Comparison of ENCODE assay signal across 27 mouse cellular contexts in the genomic region with DNA sequence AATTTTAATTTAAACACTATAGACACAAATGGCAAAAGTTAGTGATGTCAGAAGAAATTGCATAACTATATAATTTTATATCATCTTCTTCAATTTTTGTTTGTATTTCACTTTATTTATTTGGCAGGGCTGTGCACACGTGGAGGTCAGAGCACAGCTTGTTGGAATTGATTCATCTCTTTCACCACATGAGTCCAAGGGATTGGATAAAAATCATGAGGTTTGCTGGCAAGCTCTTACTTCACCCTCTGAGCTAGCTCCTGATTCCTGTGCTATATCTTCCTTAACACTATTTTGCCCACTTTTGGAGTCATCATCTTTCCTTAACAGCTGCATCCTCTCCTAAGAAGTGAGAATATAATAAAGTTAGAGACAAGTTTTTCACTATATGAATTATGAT. TPM values are rescaled to one million over a fixed set of nuclear protein-coding genes. Genes with fewer than 3 reads are reported as not detected.
DNase-seq lines count a peak whose midpoint lies in the region; ATAC-seq and TF ChIP-seq lines count a peak whose summit lies in the region.
"Had no signal": no experiment of that assay in that cellular context is flagged by ENCODE, and none has a peak within 500 bp of the region (broad histone marks: within the 10 kb centered on the region; RNA-seq: fewer than 3 reads in every experiment).

No protein-coding gene starts in this region.

- H3K4me3 ChIP-seq in hindbrain, postnatal 0 days (ENCODE audit: low read length), result no peak overlapping the region
- no peak overlapping the region for H3K4me3 ChIP-seq in hindbrain, embryonic 16.5 days (ENCODE audit: low read length)
- H3K4me3 ChIP-seq in midbrain, postnatal 0 days (ENCODE audit: low read depth, low read length), result no peak overlapping the region
- no peak overlapping the region for H3K4me3 ChIP-seq in midbrain, embryonic 13.5 days (replicated peaks)
- H3K4me3 ChIP-seq: embryonic facial prominence, embryonic 13.5 days; embryonic facial prominence, embryonic 15.5 days; erythroblast, embryonic 14.5 days; forebrain, embryonic 10.5 days; forebrain, embryonic 12.5 days had no signal

- H3K27me3 ChIP-seq in hindbrain, postnatal 0 days (ENCODE audit: insufficient read depth, low read length), result no peaks in the 10 kb centered on the region
- no peaks in the 10 kb centered on the region for H3K27me3 ChIP-seq in hindbrain, embryonic 16.5 days (replicated peaks; ENCODE audit: control insufficient read depth, insufficient read depth, low read length)
- no peaks in the 10 kb centered on the region for H3K27me3 ChIP-seq in midbrain, postnatal 0 days (ENCODE audit: insufficient read depth, low read length)
- H3K27me3 ChIP-seq in midbrain, embryonic 13.5 days, result peaks cover 3% of the 10 kb centered on the region; the same call in 1 of the 2 replicates
- H3K27me3 ChIP-seq: CH12.LX; embryonic facial prominence, embryonic 13.5 days; embryonic facial prominence, embryonic 15.5 days; Patski had no signal

- DNase-seq in cerebellum, postnatal 10 days, result peak; percentile 61 to 65
- no peak for DNase-seq in cerebellum, adult 9-10 months
- DNase-seq in hindbrain, postnatal 0 days (ENCODE audit: low spot score), result peak; percentile 39
- DNase-seq in midbrain, postnatal 0 days (ENCODE audit: low spot score), result peak; percentile 39
- DNase-seq: adrenal gland, adult 2 months; adrenal gland, postnatal 10 days; adrenal gland, postnatal 25 days; B cell, adult 2 months; cerebellum, adult 11 months; cerebellum, adult 18-20 months; cerebellum, adult 9-11 months; cerebellum, postnatal 36 days; embryo, embryonic 11 days had no signal

- no peaks in the 10 kb centered on the region for H3K36me3 ChIP-seq in hindbrain, postnatal 0 days (ENCODE audit: insufficient read depth, low read length)
- no peaks in the 10 kb centered on the region for H3K36me3 ChIP-seq in hindbrain, embryonic 16.5 days (ENCODE audit: control insufficient read depth, insufficient read depth, low read length)
- H3K36me3 ChIP-seq in midbrain, postnatal 0 days (ENCODE audit: insufficient read depth, low read length), result no peaks in the 10 kb centered on the region
- no peaks in the 10 kb centered on the region for H3K36me3 ChIP-seq in midbrain, embryonic 13.5 days
- H3K36me3 ChIP-seq: embryonic facial prominence, embryonic 13.5 days; embryonic facial prominence, embryonic 15.5 days; forebrain, embryonic 10.5 days; forebrain, embryonic 12.5 days; G1E had no signal

- no peaks in the 10 kb centered on the region for H3K9me3 ChIP-seq in hindbrain, postnatal 0 days (ENCODE audit: low read length)
- no peaks in the 10 kb centered on the region for H3K9me3 ChIP-seq in hindbrain, embryonic 16.5 days (ENCODE audit: control insufficient read depth, low read length)
- H3K9me3 ChIP-seq in midbrain, postnatal 0 days (ENCODE audit: low read length), result no peaks in the 10 kb centered on the region
- no peaks in the 10 kb centered on the region for H3K9me3 ChIP-seq in midbrain, embryonic 13.5 days
- H3K9me3 ChIP-seq: embryonic facial prominence, embryonic 13.5 days; embryonic facial prominence, embryonic 15.5 days; forebrain, embryonic 10.5 days; forebrain, embryonic 12.5 days; G1E had no signal

- H3K4me2 ChIP-seq in hindbrain, postnatal 0 days (ENCODE audit: low read depth, low read length), result no peak overlapping the region
- H3K4me2 ChIP-seq in hindbrain, embryonic 16.5 days (ENCODE audit: low read length), result no peak overlapping the region
- H3K4me2 ChIP-seq in midbrain, postnatal 0 days (ENCODE audit: low read depth, low read length, poor library complexity, severe bottlenecking), result no peak overlapping the region
- H3K4me2 ChIP-seq in midbrain, embryonic 13.5 days (replicated peaks), result no peak overlapping the region
- H3K4me2 ChIP-seq: embryonic facial prominence, embryonic 13.5 days; embryonic facial prominence, embryonic 15.5 days; forebrain, embryonic 12.5 days had no signal

- no peak for TF ChIP-seq CTCF in hindbrain, postnatal 0 days (IDR thresholded peaks at IDR 0.05; ENCODE audit: low read depth)
- TF ChIP-seq CTCF in midbrain, postnatal 0 days (IDR thresholded peaks at IDR 0.05), result no peak

- H3K4me1 ChIP-seq in hindbrain, postnatal 0 days (ENCODE audit: insufficient read depth, low read length), result no peaks in the 10 kb centered on the region
- no peaks in the 10 kb centered on the region for H3K4me1 ChIP-seq in hindbrain, embryonic 16.5 days (ENCODE audit: control insufficient read depth, insufficient read depth, low read depth, low read length)
- H3K4me1 ChIP-seq in midbrain, postnatal 0 days (ENCODE audit: insufficient read depth, low read length), result no peaks in the 10 kb centered on the region
- H3K4me1 ChIP-seq in midbrain, embryonic 13.5 days (replicated peaks), result no peaks in the 10 kb centered on the region
- H3K4me1 ChIP-seq: embryonic facial prominence, embryonic 15.5 days; forebrain, embryonic 10.5 days; forebrain, embryonic 12.5 days had no signal

- WGBS in hindbrain, postnatal 0 days, result 36% methylated on average over 1 of the region's 1 CpGs
- 42% methylated on average over 1 of the region's 1 CpGs for WGBS in hindbrain, embryonic 16.5 days
- WGBS in midbrain, postnatal 0 days, result 53% methylated on average over 1 of the region's 1 CpGs
- 47% methylated on average over 1 of the region's 1 CpGs for WGBS in midbrain, embryonic 13.5 days

- H3K9ac ChIP-seq in hindbrain, postnatal 0 days (replicated peaks; ENCODE audit: low read length), result no peak overlapping the region
- H3K9ac ChIP-seq in hindbrain, embryonic 16.5 days (ENCODE audit: low read depth, low read length), result no peak overlapping the region
- H3K9ac ChIP-seq in midbrain, postnatal 0 days (replicated peaks; ENCODE audit: low read length, poor library complexity, severe bottlenecking), result no peak overlapping the region
- H3K9ac ChIP-seq in midbrain, embryonic 13.5 days (replicated peaks), result no peak overlapping the region
- H3K9ac ChIP-seq: embryonic facial prominence, embryonic 13.5 days; embryonic facial prominence, embryonic 15.5 days; forebrain, embryonic 12.5 days had no signal

- ATAC-seq in hindbrain, postnatal 0 days, result no peak
- no peak for ATAC-seq in hindbrain, embryonic 16.5 days
- ATAC-seq in midbrain, postnatal 0 days (ENCODE audit: low FRiP score), result no peak
- ATAC-seq in midbrain, embryonic 13.5 days, result no peak
- ATAC-seq: activated CD4-positive, CD25-positive, alpha-beta regulatory T cell, adult 4 months; CD4-positive, CD25-positive, alpha-beta regulatory T cell, adult 4 months; forebrain, embryonic 14.5 days; forebrain, embryonic 16.5 days had no signal

- H3K27ac ChIP-seq in hindbrain, postnatal 0 days, result no peak overlapping the region
- H3K27ac ChIP-seq in hindbrain, embryonic 16.5 days (ENCODE audit: low read depth, low read length), result no peak overlapping the region
- no peak overlapping the region for H3K27ac ChIP-seq in midbrain, postnatal 0 days (ENCODE audit: low read depth, low read length)
- no peak overlapping the region for H3K27ac ChIP-seq in midbrain, embryonic 13.5 days
- H3K27ac ChIP-seq: embryonic facial prominence, embryonic 13.5 days; embryonic facial prominence, embryonic 15.5 days; forebrain, embryonic 10.5 days; forebrain, embryonic 12.5 days had no signal

RNA-seq across cellular contexts. Expression of gene Sema3d, which starts 5.9 kb away (rescaled TPM):
- 3.3 and 5.0 TPM in 2 replicates for total RNA-seq in hindbrain, postnatal 0 days (2014; rRNA removed)
- polyA plus RNA-seq in hindbrain, postnatal 0 days (2015; fragmentation: Nextera tagmentation; extraction: Ambion mirVana), result 2.7 and 3.1 TPM in 2 replicates
- 1.8 and 2.0 TPM in 2 replicates for polyA plus RNA-seq in hindbrain, embryonic 16.5 days (2015; fragmentation: Nextera tagmentation; extraction: Ambion mirVana)
- 2.8 and 3.7 TPM in 2 replicates for total RNA-seq in midbrain, postnatal 0 days (2014; rRNA removed)
- polyA plus RNA-seq in midbrain, postnatal 0 days (2015; fragmentation: Nextera tagmentation; extraction: Ambion mirVana), result 1.7 and 1.8 TPM in 2 replicates
- polyA plus RNA-seq in midbrain, embryonic 13.5 days (2015; fragmentation: Nextera tagmentation; extraction: Ambion mirVana), result 1.2 and 1.3 TPM in 2 replicates
- total RNA-seq: CH12.LX had no signal
- polyA plus RNA-seq: erythroblast, embryonic 14.5 days; G1E had no signal
